Mouse (Mus musculus) layer of hippocampus, adult 9-11 months (tissue): ENCODE measurements at regions not wholly inside any gene's neighbourhood (a gene's known extent, or its start where the extent isn't known, plus 50 kb on each side); places are given as distances from the start of the nearest gene placed in this dataset.

Experiments used
- DNase-seq: peaks from one replicate; pipeline ENCODE4 v3.0.0; 2022

DNA sequence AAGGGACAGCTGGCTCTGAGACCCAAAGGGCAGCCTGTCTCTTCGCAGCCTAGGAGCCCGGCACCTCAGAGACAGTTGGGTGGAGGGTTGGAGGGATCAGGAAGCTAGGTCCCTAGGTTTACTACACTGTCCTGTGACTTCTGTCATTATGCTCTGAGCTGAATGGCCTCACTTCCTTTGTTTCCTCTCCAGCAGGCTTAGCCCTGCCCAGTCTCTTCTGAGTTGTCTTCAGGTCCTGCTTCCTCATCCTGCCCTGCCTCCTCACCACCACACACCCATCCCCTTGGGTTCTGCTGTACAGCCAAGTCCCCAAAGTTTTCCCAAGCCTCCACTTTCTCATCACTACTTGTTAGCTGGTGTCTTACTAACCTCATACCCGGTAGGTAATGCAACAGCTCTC lies 122.7 kb upstream of the Ccdc122 start:
- DNase-seq = no peak

DNA sequence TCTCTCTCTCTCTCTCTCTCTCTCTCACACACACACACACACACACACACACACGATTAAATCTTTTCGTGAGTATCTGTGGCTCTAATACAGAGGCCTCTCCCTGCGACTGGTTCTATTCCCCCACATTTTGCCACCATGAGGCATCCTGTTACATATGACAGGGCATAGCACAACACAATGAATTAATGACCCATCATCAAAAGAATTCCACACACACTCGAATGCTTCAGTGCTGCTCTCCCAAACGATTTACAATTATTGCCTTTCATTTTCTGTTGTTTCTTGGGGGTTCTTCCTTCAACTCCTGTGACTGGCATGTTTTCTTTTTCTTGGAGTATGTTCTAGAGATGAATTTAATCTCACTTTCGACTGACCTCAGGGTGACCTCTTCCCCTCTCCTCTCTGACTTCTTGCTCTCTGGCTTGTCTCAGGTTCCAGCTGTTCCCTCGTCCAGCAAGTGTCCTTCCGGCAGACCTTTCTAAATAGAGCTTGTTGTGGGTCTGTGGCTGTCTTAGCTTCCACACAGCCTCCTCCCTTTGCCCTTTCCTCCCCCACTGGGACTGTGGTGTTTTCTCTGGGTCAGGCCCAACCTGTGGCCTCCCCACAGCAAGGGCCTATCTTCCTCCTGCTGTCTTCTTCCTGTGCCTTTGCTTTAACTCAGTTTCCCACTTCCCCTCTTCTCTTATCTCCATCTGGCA lies 124.1 kb upstream of the Ccdc122 start:
- DNase-seq = no peak

DNA sequence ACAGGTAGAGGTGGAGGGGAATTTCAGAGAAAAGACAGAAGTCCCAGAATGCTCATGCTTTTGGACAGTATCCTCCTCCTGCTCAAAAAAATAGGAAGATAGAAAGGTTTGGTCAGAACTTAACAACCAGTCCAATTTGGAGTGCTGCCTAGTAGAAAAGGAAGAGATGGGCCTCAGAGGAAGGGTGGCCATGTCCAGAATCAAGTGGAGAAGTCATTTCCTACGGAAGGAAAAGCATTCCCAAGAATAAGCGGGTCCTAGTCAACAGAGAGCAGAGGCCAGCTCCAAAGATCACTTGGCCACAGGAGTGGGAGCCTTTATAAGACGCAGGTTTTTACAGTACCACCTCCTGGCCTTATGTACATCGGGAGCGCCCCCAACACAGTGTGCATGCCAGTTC lies 125.3 kb upstream of the Ccdc122 start:
- no peak for DNase-seq

DNA sequence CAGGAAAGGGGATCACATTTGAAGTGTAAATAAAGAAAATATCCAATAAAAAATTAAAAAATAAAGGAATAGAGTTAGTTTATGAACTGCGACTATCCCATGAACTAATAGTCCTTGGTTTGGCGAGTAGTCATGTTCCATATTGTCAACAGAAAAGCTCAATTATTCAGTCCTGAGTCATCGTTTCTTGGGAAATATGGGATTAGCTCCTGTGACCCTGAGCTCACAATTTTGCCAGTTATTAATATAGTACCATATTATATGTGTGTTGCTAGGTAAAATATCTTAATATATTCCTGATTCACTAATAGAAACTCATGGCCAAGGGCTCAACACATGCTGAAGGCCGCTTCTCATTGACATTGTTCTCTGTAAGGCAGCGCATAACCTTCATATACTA lies 126.4 kb upstream of the Ccdc122 start:
- no peak for DNase-seq

DNA sequence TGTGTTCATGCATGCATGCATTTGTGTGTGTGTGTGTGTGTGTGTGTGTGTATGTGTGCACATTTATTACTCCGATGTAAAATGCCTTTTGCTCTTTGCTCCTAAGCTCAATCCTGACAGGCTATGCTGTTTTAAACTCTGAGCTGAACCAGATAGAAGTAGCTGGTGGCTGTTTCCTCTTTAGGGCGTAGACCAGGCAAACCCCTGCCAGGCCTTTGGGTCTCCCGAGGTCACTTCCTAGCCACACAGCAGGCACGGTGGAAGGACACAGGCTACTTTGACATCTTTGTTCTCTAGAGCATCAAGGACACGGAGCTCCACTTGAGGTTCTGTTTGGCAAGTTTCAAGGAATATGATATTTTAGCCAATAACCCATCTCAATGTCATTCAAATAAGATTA lies 128.6 kb upstream of the Ccdc122 start:
- DNase-seq = no peak

DNA sequence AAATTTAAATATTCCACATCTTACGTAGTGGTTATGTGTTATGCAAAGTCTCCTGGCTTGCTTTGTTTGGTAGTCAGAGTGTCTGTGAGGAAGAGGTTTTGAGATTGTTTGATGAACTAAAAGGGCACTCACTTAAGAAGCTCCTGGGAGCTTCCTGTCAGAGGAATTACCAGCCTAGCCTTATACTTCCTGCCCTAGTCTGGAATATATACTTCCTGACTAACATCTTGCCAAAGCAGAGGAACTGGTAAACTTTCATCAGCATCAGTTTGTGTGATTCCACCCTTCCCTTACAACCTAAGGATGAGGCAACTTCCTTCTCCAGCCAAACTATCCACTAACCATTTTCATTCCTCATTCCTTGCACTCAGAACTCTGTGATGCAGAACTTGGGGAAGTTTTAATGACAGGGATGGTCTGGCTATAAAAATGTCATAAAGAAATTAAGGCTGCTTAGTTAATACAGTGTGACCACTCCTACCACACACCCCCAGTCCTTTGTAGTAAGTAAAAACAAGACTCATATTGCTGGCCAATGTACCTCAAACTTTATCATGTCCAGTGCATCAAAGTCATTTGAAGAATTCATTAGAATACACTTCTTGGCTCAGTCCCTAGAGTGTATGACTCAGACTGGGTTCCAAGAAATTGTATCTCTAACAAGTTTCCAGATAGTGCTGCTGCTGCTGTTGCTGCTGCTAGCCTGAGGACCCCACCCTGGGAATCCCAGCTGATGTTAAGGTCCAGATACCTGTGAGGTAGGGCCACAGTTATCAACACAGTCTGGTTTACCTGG lies 133.4 kb upstream of the Ccdc122 start:
- DNase-seq = no peak

DNA sequence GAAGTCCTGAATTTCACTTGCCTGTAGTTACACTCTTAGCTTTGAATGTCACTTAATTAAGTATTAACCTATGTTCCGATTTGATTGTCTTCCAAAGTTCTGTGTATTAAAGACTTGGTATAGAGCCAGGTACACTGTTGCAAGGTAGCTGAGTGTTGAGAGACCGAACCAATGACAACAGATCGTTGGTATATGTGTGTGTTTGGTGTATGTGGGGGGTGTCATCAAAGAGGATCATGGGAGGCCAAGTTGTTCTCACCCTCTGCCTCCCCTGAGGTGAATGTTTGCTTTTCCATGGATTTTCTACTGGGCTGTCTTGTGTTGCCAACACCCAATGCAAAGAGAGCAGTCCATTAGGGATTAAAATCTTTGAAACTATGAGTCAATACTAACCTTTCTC lies 135.1 kb upstream of the Ccdc122 start:
- DNase-seq = no peak

DNA sequence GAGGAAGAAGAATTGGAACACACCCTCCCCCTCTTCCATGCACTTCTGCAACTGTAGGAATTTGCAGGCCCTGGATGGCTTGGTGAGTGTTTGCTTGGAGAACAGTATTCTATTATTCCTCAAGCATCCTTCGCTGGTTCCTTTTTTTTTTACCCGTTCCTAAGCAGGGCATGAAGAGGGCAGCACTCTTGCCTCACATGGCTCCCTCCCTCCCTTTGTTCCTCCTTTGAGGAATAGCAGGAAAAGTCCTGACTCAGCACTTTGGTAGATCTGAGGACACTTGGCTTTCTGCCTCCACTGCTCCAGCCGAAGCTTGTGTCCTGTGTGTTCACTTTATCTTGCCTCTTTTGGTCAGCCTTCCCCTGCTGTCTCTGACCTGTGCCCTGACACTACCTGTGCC lies 137.2 kb upstream of the Ccdc122 start:
- DNase-seq = no peak

DNA sequence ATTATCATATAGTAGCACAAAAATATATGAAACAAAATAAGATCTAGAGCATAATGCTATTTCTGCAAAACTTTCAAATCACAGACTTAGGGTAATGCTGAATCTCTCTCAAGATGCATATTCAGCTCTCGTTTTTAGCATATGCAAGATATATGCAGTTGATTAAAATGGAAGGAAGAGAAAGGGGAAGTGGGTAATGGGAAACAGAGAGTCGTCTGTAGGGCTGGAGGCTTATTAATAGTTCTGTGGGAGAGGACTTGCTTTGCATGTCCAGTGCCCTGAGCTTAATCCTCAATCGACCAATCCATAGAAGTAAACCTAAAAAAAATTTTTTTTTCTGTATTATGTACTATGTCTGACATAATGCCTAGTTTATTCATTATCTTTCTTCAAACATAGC lies 148.9 kb upstream of the Ccdc122 start:
- DNase-seq = no peak

DNA sequence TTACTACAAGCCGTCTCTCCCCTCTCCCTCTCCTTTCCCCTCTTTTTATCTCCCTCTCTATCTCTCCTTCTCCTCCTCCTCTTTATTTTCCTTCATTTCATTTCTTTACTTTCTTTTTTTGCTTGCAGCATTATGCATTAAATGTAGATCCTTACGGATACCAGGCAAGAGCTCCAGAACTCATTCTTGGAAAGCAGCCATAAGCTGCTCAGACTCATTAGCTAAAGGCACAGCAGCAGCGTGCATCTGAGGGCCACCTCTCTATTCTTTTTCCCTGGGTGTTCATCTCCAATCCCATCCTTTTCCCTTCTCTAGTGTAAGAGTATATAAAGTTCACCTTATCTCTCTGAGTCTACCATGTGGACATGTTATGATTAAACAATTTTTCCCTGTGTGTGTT lies 149.4 kb upstream of the Ccdc122 start:
- DNase-seq = no peak

DNA sequence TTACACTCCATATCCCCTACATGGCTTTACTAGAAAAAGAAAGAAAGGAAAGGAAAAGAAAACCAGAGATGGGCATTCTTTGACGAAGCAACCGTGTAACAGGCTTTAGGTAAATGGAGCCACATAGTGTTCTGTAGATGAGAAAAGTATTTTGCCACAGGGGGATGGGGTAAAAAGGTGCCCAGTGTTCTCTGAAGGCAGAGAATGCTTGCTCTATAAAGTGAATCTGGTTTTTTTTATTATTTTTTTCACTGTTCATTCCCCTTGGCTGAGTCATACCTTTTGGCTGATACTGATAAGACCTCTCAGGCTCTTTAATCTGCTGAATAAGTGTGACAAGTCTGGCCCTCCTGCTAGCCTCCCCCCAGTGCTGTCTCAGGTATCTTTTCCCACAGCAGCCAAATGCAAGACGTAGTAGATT lies 153.3 kb upstream of the Ccdc122 start:
- no peak for DNase-seq

DNA sequence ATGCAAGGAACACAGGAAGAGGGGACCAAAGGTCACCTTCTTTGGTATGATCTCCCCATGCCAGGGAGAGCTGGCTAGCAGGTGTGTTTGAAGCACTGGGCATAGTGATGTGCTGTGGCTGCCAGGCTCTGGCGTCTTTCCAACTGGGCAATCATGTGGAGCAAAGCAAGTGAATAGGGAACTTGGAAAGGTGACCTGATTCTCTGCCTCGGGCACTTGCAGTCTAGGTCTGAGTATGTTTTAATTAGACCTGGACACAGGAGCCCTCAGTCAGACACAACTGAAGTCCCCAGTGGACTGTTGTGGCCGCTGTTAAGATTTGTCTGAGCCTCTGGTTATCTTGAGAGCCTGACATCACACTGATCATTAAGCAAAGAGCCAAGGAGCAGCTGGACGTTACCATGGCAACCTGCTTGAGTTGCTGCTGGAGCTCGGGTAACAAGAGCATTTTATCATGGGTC lies 153.8 kb upstream of the Ccdc122 start:
- DNase-seq = peak; percentile 30

DNA sequence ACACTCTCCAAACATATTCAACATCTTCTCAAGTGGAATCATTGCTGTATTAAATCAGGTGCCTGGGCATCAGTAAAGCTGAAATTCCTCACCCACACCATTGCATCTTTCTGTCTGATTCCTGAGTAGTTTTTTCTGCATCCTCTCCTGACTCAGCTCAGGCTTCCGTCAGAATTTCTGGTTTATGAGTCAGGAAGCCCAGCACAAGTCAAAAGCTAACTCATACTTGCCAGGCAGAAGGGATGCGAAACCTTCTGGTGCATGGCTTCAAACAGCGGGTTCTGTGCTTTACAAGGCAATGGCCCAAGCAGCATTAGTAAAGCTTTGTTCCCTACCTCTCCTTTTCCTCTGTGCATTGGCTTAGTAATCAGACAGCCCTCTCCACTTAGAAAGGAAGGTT lies 155.7 kb upstream of the Ccdc122 start:
- DNase-seq = peak; percentile 48

DNA sequence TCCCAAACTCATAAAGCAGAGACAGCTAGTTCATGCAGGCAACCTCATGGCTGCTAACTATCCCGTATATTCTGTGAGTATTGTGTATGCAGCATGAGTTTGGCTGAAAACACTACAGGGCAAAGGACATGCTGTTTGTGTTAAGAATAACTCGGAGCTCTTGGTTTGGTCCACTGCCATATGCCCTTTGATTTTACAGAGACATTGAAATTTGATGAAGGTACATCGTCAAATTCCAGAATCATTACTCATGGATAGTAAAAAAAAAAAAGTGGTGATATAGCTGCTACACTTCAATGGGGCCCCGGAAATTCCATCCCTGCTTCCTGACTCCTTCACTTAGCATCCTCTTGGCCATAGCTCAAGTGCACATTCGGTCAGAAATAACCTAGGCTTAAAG lies 159.3 kb upstream of the Ccdc122 start:
- no peak for DNase-seq

DNA sequence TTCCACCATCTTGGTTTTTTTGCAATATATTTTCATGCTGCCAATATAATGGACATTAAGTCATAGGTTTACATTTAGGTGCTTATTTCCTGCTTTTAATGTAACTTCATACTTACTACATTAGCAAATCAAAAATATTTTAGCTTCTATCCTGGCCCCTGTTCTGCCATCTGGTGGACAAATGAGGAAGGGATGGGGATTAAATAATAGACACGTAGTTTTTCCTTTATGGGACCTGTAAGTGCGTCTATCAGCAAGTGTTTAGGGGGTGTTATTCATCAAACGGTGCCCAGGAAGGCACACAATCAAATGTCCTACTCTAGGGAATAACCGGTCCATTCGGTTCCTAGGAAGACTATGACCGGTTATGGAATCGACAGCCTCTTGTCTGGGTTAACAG lies 160.6 kb upstream of the Ccdc122 start:
- DNase-seq = peak; percentile 39

DNA sequence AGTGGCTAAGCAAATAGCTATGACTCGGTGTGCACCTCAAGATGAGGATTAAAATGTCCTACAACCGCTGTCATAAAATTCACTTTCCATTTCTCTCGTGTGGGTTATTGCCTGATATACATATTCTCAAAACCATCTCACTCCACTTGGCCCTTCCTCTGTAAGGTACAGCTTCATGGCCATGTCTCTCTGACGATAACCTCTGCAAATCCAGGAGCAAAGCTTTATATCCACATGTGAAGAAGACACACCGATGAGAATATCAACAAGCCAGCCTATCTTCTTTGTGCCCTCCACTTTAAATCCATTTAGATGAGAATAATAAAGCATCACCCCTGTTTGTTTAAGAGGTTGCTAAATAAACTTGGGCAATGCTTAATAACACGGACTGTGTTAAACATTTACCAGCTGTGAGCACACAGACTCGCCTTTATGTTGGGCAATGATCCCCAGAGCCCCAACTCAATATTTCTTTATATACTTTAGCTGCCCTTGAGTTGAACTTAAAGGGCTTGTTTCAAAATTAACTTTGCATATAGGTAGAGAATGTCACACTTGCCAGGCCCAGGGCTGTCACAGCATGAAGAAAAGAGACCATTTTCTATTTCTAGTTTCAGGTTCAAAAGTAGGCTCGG lies 161.2 kb upstream of the Ccdc122 start:
- no peak for DNase-seq

DNA sequence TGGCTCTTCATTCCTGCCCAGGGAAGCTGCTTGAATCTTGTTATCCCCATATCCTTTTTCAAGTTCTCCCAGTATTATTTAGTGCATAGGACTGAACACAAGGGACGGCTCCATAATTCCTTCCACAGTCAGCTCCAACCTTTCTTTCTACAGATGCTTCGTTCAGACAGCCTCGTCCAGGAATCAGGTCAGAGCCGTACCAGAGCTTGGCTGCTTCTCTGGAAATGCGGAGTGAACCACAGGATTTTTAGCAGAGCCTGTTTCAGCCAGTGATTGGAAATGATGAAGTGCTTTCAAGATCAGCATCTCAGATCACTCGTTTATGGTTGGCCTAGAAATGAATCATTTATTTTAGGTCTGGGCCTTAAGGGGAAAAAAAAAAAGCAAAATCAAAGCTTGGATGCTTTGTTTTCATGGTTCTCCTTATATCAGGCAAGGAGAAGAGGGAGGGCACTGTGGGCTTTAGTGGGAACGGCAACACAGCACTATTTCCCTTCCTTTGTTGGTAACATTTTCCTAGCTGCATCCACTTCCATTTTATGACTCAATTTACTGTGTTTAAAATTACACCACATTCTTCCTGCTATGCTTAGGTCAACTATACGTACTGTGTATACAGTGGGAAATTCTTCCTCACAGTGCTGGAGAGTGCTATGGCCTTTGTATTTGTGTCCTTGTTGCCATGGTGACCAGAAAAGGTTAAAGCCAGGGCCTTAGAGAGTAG lies 161.9 kb upstream of the Ccdc122 start:
- DNase-seq = no peak

DNA sequence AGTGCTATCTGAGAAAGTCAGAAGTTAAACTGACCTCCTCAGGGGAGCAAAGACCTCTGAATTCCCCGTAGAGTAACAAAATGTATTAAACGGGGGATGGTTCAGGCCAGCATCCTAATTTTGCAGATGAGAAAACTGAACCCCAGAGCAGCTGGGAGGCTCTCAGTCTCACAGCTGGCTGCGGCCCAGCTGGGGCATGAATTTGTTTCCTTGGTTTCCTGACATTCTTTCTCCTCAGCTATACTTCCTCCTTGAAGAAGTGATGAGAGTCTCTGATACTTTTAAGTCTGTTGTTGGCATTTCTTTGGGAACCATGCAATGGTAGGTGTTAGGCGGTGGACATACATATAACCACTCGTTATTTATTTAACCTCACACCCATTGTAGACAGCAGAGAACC lies 162.9 kb upstream of the Ccdc122 start:
- DNase-seq = no peak

DNA sequence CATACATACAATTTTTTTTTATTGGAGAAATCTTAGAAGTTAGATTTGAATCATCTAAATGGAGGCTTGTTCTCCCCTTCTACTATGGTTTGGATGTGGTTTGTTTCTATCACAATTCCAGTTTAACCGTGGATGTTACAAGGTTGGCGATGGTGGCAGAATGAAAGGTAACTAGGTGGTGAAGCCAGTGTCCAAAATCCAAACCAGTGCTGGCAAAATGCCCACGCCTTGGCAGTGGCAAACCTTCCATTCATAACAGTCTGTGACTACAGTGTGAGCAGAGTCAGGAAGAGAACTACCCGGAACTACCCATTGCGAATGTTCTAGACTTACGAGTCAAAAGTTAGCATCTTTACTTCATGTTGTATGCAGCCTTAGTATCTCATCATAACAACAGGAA lies 163.6 kb upstream of the Ccdc122 start:
- no peak for DNase-seq

DNA sequence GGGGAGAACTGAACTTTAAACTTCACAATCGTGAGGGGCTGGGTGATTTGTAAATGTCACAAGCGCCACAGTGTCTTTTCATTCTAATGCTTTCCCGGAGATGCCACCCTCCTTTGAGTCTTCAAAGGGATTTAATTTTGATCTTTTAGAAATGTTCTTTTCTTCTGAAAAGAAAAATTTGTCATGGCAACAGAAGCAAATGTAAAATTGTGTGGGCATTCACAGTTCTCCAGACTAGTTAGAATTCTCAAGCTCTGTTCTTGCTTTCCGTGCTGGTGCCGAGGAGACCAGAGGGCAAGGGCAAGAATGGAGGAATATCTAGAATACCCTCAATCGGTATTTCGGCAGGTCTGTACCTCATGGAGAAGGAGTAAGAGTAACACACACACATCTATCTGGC lies 164.1 kb upstream of the Ccdc122 start:
- DNase-seq = no peak

DNA sequence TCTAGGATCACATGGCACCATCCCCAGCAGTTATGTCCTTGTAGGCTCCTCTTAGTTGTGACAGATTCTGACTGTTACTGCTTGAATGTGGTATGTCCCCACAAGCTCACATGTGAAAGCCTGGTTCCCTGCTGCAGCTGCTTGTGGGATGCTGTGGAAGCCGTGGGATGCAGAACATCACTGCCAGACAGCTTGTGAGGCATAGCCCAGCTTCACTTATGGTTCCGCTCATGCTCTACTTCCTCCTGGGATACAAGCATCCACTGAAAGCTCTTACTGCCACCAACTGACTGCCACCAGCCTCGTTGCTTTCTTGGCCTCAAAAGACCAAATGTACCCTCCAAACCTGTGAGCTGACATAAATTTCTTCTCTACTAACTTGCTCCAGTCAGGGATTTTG lies 167.7 kb upstream of the Ccdc122 start:
- DNase-seq = peak; percentile 49

DNA sequence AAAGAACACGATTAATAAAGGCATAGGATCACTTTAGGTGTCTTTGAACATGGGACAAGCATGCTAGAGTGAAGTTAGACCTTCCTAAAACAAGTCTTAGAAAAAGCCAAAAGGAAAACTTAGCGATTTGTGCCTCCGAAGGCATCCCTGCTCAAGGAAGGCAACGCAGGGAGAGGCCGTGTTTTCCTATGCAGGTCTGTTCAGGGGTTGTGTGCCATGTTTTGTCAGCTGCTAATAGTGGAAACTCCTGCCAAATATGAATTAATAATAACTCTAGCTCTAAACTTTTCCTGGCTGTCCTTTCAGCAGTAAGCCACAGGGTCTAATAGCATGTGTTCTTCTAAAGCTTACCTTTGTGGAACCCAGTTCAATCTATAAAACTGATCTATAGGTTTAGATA lies 168.4 kb upstream of the Ccdc122 start:
- DNase-seq = no peak

DNA sequence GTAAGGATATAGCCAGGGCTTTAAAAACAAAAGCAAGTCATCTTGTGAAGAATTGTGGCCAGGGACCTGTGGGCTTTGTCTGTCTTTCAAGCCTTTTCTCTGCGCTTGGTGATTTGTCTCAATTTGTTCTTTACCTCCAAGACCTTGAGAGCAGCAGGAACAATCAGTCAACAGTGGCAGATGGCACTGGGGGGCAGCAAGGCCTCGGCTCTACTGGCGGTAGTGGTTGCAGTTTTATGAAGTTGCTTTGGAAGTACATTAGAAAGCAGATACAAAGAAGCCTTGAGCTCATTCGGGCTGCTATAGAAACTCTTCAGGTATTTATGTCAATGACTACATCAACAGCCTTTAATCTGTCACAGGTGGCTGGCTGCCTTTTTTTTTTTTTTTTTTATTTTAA lies 171.9 kb upstream of the Ccdc122 start:
- no peak for DNase-seq
